ENCODE assay signal across 9 mouse cellular contexts in genomic region chr3:101295366-101295867, GRCm38 (mm10). TPM values are rescaled to one million over a fixed set of nuclear protein-coding genes. Genes with fewer than 3 reads are reported as not detected.
A peak's percentile ranks its signal among the peaks of the same experiment; 100 is the strongest.
DNase-seq lines count a peak whose midpoint lies in the region; ATAC-seq and TF ChIP-seq lines count a peak whose summit lies in the region.
"Had no signal": no experiment of that assay in that cellular context is flagged by ENCODE, and none has a peak within 500 bp of the region (broad histone marks: within the 10 kb centered on the region; RNA-seq: fewer than 3 reads in every experiment).

No protein-coding gene starts in this region.

- no peaks in the 10 kb centered on the region for H3K9me3 ChIP-seq in E14TG2a.4 (ENCODE audit: low read length)
- H3K9me3 ChIP-seq in forebrain, embryonic 16.5 days (ENCODE audit: control insufficient read depth, low read length): no peaks in the 10 kb centered on the region
- no peaks in the 10 kb centered on the region for H3K9me3 ChIP-seq in lung, embryonic 14.5 days (ENCODE audit: low read depth, low read length)
- H3K9me3 ChIP-seq: limb, embryonic 12.5 days had no signal

- peak; percentile 77 for ATAC-seq in forebrain, embryonic 16.5 days
- peak; percentile 67 for ATAC-seq in lung, embryonic 14.5 days (ENCODE audit: insufficient read depth)

- no peak overlapping the region for H3K4me3 ChIP-seq in E14TG2a.4 (replicated peaks; ENCODE audit: low read length)
- no peak overlapping the region for H3K4me3 ChIP-seq in forebrain, embryonic 16.5 days (replicated peaks; ENCODE audit: low read length)
- no peak overlapping the region for H3K4me3 ChIP-seq in lung, embryonic 14.5 days (ENCODE audit: low read depth, low read length)
- no peak overlapping the region for H3K4me3 ChIP-seq in olfactory bulb, adult 2 months (ENCODE audit: insufficient read depth, low read depth, low read length)
- H3K4me3 ChIP-seq in thymus, adult 2 months (ENCODE audit: control insufficient read depth, insufficient read depth, low read length): no peak overlapping the region
- H3K4me3 ChIP-seq: limb, embryonic 12.5 days had no signal

- peaks cover 27% of the 10 kb centered on the region for H3K27me3 ChIP-seq in E14TG2a.4 (ENCODE audit: insufficient read depth, low read length)
- no peaks in the 10 kb centered on the region for H3K27me3 ChIP-seq in forebrain, embryonic 16.5 days (replicated peaks; ENCODE audit: control insufficient read depth, insufficient read depth, low read length)
- H3K27me3 ChIP-seq in lung, embryonic 14.5 days (ENCODE audit: insufficient read depth, low read length): no peaks in the 10 kb centered on the region
- no peaks in the 10 kb centered on the region for H3K27me3 ChIP-seq in thymus, adult 2 months (ENCODE audit: control insufficient read depth, insufficient read depth, low read length)

- no peak overlapping the region for H3K9ac ChIP-seq in forebrain, embryonic 16.5 days (replicated peaks; ENCODE audit: low read depth, low read length)
- H3K9ac ChIP-seq in lung, embryonic 14.5 days: no peak overlapping the region
- H3K9ac ChIP-seq: limb, embryonic 12.5 days had no signal

- peaks cover 35% of the 10 kb centered on the region for H3K4me1 ChIP-seq in E14TG2a.4 (replicated peaks; ENCODE audit: low read depth, low read length)
- peaks cover 10% of the 10 kb centered on the region for H3K4me1 ChIP-seq in forebrain, embryonic 16.5 days (replicated peaks; ENCODE audit: control insufficient read depth, insufficient read depth, low read length)
- H3K4me1 ChIP-seq in lung, embryonic 14.5 days (ENCODE audit: insufficient read depth): peaks cover 4% of the 10 kb centered on the region
- peaks cover 9% of the 10 kb centered on the region for H3K4me1 ChIP-seq in olfactory bulb, adult 2 months (ENCODE audit: control insufficient read depth, insufficient read depth, low read length)
- peaks cover 75% of the 10 kb centered on the region for H3K4me1 ChIP-seq in thymus, adult 2 months (replicated peaks; ENCODE audit: control insufficient read depth, insufficient read depth, low read length)

- peak; percentile 99 for TF ChIP-seq CTCF in E14TG2a.4 (conservative IDR thresholded peaks at IDR 0.05; ENCODE audit: low read length)
- TF ChIP-seq CTCF in lung, embryonic 14.5 days (IDR thresholded peaks at IDR 0.05; ENCODE audit: low read depth): peak; percentile 98
- TF ChIP-seq CTCF in olfactory bulb, adult 2 months (IDR thresholded peaks at IDR 0.05; ENCODE audit: insufficient read depth, low read depth, low read length): peak; percentile 83
- TF ChIP-seq CTCF in thymus, adult 2 months (IDR thresholded peaks at IDR 0.05; ENCODE audit: borderline replicate concordance, control insufficient read depth, extremely low read depth, insufficient read depth, low read length, poor library complexity): peak; percentile 79; the same call in 1 of the 2 replicates

- DNase-seq in c-Kit-negative CD71-positive TER-119-positive erythroid progenitor cells, embryonic 14.5 days (ENCODE audit: low read depth, low spot score): peak; percentile 29
- DNase-seq in heart, postnatal 25 days (ENCODE audit: low spot score): peak; percentile 68
- peak; percentile 36 for DNase-seq in large intestine, adult 2 months (ENCODE audit: low read depth, low spot score)
- peak; percentile 98 for DNase-seq in lung, embryonic 14.5 days
- DNase-seq in thymus, adult 2 months: peak; percentile 97

- no peak for TF ChIP-seq POLR2A in olfactory bulb, adult 2 months (IDR thresholded peaks at IDR 0.05; ENCODE audit: insufficient read depth, low read depth, low read length)
- no peak for TF ChIP-seq POLR2A in thymus, adult 2 months (IDR thresholded peaks at IDR 0.05; ENCODE audit: control insufficient read depth, extremely low read depth, insufficient read depth, low read length, poor library complexity)

- H3K27ac ChIP-seq in forebrain, embryonic 16.5 days (ENCODE audit: low read length): no peak overlapping the region
- no peak overlapping the region for H3K27ac ChIP-seq in lung, embryonic 14.5 days (ENCODE audit: low read depth)
- H3K27ac ChIP-seq in olfactory bulb, adult 2 months (ENCODE audit: insufficient read depth, low read depth, low read length): no peak overlapping the region
- no peak overlapping the region for H3K27ac ChIP-seq in thymus, adult 2 months (ENCODE audit: control insufficient read depth, insufficient read depth, low read length)
- H3K27ac ChIP-seq: limb, embryonic 12.5 days had no signal

- 3% methylated on average over 11 of the region's 11 CpGs for WGBS in forebrain, embryonic 16.5 days
- 5% methylated on average over 11 of the region's 11 CpGs for WGBS in large intestine, adult 2 months
- 3% methylated on average over 11 of the region's 11 CpGs for WGBS in lung, embryonic 14.5 days
- WGBS in olfactory bulb, adult 2 months: 5% methylated on average over 11 of the region's 11 CpGs
- 7% methylated on average over 11 of the region's 11 CpGs for WGBS in thymus, adult 2 months

- intact Hi-C loops in heart, postnatal 25 days (cut with DNase I): loop anchor here (1.0 to 5.0 kb wide), 4 partner anchors 83 to 378 kb away; no protein-coding TSS in a partner anchor

- no peaks in the 10 kb centered on the region for H3K36me3 ChIP-seq in E14TG2a.4 (ENCODE audit: insufficient read depth, low read length)
- no peaks in the 10 kb centered on the region for H3K36me3 ChIP-seq in forebrain, embryonic 16.5 days (ENCODE audit: control insufficient read depth, insufficient read depth)
- no peaks in the 10 kb centered on the region for H3K36me3 ChIP-seq in lung, embryonic 14.5 days (ENCODE audit: insufficient read depth)
- H3K36me3 ChIP-seq in thymus, adult 2 months (ENCODE audit: control insufficient read depth, insufficient read depth, low read length): no peaks in the 10 kb centered on the region
- H3K36me3 ChIP-seq: limb, embryonic 12.5 days had no signal

- H3K4me2 ChIP-seq in forebrain, embryonic 16.5 days (ENCODE audit: low read length): 0 out of 2 replicates have a peak overlapping the region, but pooled peaks have one; percentile 19
- H3K4me2 ChIP-seq in lung, embryonic 14.5 days: no peak overlapping the region
- H3K4me2 ChIP-seq: limb, embryonic 12.5 days had no signal

RNA-seq across cellular contexts. Expression of gene Cd2, which starts 7.7 kb away (rescaled TPM):
- 0.37 and 0.57 TPM in 2 replicates for polyA plus RNA-seq in forebrain, embryonic 16.5 days (2015; fragmentation: Nextera tagmentation; extraction: Ambion mirVana)
- 1 to 10 TPM in 1 of 2 experiments, under 1 TPM in 1; 0.29 to 1.1 TPM for total RNA-seq in heart, postnatal 25 days (2021)
- polyA plus RNA-seq in large intestine, adult 2 months (2012; rRNA removed): 2.6 and 3.7 TPM in 2 replicates
- polyA plus RNA-seq in lung, embryonic 14.5 days (2014; fragmentation: Nextera tagmentation; extraction: Ambion mirVana): 0.42 TPM in 1 of 2 replicates, not detected in the other
- not detected in 2 replicates for polyA plus RNA-seq in olfactory bulb, adult 2 months (2012; ENCODE audit: insufficient read depth, insufficient read length, low replicate concordance, missing spikeins)
- 97.5 and 117 TPM in 2 replicates for polyA plus RNA-seq in thymus, adult 2 months (2012; rRNA removed)
- polyA plus RNA-seq: limb, embryonic 12.5 days had no signal

Comparison
In these comparisons a context has a peak if more than half of its experiments do, and no peak if none do; other contexts are left out.
1. DNase-seq: peak in every context shown above with its lines; median percentile 98 in lung, embryonic 14.5 days; 97 in thymus, adult 2 months; 68 in heart, postnatal 25 days; 36 in large intestine, adult 2 months; 29 in c-Kit-negative CD71-positive TER-119-positive erythroid progenitor cells, embryonic 14.5 days.
2. RNA of gene Cd2, which starts 7.7 kb away (polyA plus RNA-seq): not detected in olfactory bulb, adult 2 months and 97.5 to 117 TPM in thymus, adult 2 months; 2.6 to 3.7 TPM in large intestine, adult 2 months, 0.42 TPM in lung, embryonic 14.5 days and 0.37 to 0.57 TPM in forebrain, embryonic 16.5 days; every median in the first group is over 10 times any median in the second.
3. Peak in every context shown above with its lines, with median percentiles within 50 percentile points of each other: CTCF ChIP-seq.